Mouse (Mus musculus) lung, postnatal 36 days (tissue): ENCODE data around the gene Clspn.

ENCODE experiments used
- DNase-seq: peaks from one replicate; pipeline ENCODE4 v3.0.0; 2022; ENCODE audit warnings: mixed read lengths

The Clspn gene

GRCm38 (mm10) chr4:126567243-126567642 lies 10.5 kb downstream of the Clspn start:
- DNase-seq, result no peak

- DNase-seq, result no peak
Measured at GRCm38 (mm10) chr4:126569783-126570182, 13.0 kb downstream of the Clspn start.

- DNase-seq, result no peak
Measured at GRCm38 (mm10) chr4:126576281-126576680, 19.5 kb downstream of the Clspn start.

- DNase-seq, result no peak
Measured at GRCm38 (mm10) chr4:126577920-126578319, 21.2 kb downstream of the Clspn start.

GRCm38 (mm10) chr4:126579077-126579476 lies 22.3 kb downstream of the Clspn start:
- no peak for DNase-seq

GRCm38 (mm10) chr4:126585739-126586138 lies 29.0 kb downstream of the Clspn start:
- no peak for DNase-seq

- DNase-seq, result no peak
Measured at GRCm38 (mm10) chr4:126592039-126592438, 35.3 kb downstream of the Clspn start.

GRCm38 (mm10) chr4:126599971-126600754 lies 43.4 kb downstream of the Clspn start:
- DNase-seq, result peak; percentile 76

- peak; percentile 22 for DNase-seq
Measured at GRCm38 (mm10) chr4:126601597-126602444, 45.1 kb downstream of the Clspn start.

- no peak for DNase-seq
Measured at GRCm38 (mm10) chr4:126602445-126602762, 45.7 kb downstream of the Clspn start.

GRCm38 (mm10) chr4:126604141-126604540 lies 47.4 kb downstream of the Clspn start:
- DNase-seq, result no peak

GRCm38 (mm10) chr4:126605751-126606150 lies 49.0 kb downstream of the Clspn start:
- no peak for DNase-seq

GRCm38 (mm10) chr4:126609606-126610181 lies 53.0 kb downstream of the Clspn start, which contains the start of gene 5730409E04Rik:
5730409E04Rik (plus strand) TSS chr4:126609818.
- DNase-seq, result peak; percentile 89

GRCm38 (mm10) chr4:126611991-126612390 lies 55.3 kb downstream of the Clspn start:
- DNase-seq, result no peak

- no peak for DNase-seq
Measured at GRCm38 (mm10) chr4:126616312-126616711, 59.6 kb downstream of the Clspn start.

GRCm38 (mm10) chr4:126619691-126620330 lies 63.1 kb downstream of the Clspn start:
- DNase-seq, result no peak

GRCm38 (mm10) chr4:126620349-126620874 lies 63.7 kb downstream of the Clspn start:
- DNase-seq, result no peak

- peak; percentile 13 for DNase-seq
Measured at GRCm38 (mm10) chr4:126627021-126627681, 70.4 kb downstream of the Clspn start.

GRCm38 (mm10) chr4:126631922-126632321 lies 75.2 kb downstream of the Clspn start:
- no peak for DNase-seq

- DNase-seq, result no peak
Measured at GRCm38 (mm10) chr4:126632668-126633067, 75.9 kb downstream of the Clspn start.

- DNase-seq, result no peak
Measured at GRCm38 (mm10) chr4:126636330-126636729, 79.6 kb downstream of the Clspn start.

GRCm38 (mm10) chr4:126637446-126637845 lies 80.7 kb downstream of the Clspn start:
- no peak for DNase-seq
